Mouse (Mus musculus) embryo, embryonic 10.5 days (tissue): ENCODE measurements around the gene Tmem171.
A peak's percentile ranks its signal among the peaks of the same experiment; 100 is the strongest.

ENCODE experiments used
- DNase-seq: peaks from one replicate; pipeline ENCODE4 v3.0.0-alpha.2; 2015; ENCODE audit warnings: low spot score

The Tmem171 gene

DNA sequence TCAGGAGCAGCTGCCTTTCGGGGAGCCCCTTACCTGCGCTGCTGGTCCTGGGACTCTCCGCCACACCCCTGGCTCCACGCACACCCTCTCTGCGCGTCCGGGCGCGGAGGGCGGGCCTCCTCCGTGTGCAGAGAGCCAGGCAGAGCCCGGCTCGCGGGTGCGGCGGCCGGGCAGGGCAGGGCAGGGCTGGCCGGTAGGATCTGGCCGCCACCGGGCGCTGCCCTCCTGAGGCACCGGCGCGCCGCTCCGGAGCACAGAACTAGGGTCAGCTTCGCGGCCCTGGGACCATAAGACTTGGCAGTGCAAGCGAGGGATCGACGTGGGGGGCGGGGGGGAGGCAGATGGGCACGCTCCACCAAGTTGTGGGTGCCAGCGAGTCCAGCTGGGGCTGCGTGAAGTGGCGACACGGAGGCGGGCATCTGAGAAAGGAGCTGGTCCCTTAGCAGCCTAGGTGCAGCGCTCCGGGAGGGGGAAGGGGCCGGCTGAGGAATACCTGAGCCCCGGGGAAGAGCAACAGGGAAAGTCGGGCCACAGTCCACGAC is at the start of gene Tmem171:
Gene Tmem171, minus strand, starts transcription at position 62 of the 542 bp plus-strand sequence.
- DNase-seq = peak; percentile 33

GRCm38 (mm10) chr13:98743829-98744228 is 49.2 kb upstream of the Tmem171 start:
- no peak for DNase-seq

- no peak for DNase-seq
Observed at GRCm38 (mm10) chr13:98743214-98743613, 48.6 kb upstream of the Tmem171 start.

DNA sequence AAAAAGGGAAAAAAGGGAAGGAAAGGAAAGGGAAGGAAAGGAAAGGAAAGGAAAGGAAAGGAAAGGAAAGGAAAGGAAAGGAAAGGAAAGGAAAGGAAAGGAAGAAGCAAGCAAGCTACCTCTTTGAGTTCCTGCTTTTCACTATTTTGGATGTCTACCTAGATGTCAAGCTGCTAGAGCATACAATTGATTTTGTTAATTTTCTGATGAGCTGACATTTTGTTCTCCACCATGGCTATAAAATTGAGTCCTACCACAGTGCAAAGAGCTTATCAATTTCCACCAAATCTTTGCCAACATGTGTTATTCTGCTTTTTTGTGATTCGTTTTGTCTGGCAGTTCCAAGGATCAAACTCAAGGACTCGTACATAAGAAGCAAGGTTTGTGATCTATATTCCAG is 43.6 kb upstream of the Tmem171 start:
- no peak for DNase-seq

- DNase-seq = no peak
Observed at GRCm38 (mm10) chr13:98733292-98733691, 38.7 kb upstream of the Tmem171 start.

GRCm38 (mm10) chr13:98729271-98730062 is 34.8 kb upstream of the Tmem171 start:
- peak; percentile 44 for DNase-seq

DNA sequence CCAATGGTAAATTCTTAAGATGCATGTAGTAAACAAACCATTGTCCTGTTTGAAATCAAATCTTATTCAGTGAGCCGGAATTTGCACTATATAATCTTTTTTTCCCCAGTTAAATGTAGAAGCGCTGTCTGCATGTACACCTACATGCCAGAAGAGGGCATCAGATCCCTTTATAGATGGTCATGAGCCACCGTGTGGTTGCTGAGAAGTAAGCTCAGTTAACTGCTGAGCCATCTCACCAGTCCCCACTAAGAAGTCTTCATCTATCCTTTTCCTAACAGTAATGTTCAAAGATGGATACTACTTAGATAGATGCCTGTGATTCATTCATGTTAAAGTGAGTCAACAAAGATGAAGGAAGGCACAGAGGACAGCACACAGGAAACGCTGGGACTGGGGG is 31.9 kb upstream of the Tmem171 start:
- peak; percentile 56 for DNase-seq

DNA sequence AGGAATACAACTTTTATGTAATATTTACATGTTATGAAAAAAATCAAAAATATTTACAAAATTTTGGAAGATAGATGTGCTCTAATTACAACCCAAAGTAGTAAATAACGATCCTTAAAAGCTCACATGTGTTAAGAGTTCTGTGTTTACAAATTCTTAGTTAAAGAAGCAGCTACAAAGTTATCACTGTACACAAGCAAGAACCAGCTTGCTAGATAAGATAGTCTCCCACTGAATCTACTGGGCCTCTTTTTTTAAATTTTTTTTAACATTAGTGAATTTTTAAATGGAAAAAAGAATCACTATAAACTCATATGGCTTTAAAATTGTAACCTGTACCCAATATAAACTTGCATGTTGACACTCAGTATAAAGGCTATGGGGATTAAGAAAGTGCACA is 28.8 kb upstream of the Tmem171 start:
- DNase-seq = no peak

DNA sequence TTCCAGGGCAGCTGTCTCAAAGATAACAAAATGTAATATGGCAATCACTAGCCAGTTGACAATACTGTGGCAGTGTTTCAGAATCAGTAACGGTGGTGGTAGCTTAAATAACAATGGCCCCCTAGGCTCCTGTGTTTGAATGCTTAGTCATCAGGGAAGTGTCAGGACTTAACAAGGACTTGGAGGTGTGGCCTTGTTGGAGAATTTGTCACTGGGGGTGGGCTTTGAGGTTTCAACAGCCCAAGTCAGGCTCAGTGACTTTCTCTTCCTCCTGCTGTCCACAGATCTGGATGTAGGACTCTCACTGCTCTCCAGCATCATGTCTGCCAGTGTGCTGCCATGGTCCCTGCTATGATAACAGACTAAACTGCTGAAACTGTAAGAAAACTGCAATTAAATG is 27.7 kb upstream of the Tmem171 start:
- DNase-seq = no peak

DNA sequence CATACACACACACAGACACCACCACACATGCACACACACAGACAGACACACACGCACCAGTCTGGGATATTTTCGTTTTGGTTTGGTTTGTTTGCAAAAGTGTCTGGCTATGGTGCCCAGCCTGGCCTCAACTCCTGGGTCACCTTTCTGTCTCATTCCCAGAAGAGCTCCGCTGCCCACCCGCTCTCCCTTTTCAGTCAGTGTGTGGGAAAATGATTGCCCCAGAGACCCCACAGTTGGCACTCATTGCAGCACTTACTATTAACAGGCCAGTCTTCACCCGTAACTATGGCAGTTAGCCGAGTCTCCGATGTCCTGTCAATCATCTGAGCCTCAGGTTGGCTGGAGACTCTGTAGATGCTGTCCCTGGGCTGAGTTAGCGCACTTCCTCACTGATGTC is 21.5 kb upstream of the Tmem171 start:
- DNase-seq = no peak

GRCm38 (mm10) chr13:98715443-98715990 is 20.9 kb upstream of the Tmem171 start:
- DNase-seq = no peak

DNA sequence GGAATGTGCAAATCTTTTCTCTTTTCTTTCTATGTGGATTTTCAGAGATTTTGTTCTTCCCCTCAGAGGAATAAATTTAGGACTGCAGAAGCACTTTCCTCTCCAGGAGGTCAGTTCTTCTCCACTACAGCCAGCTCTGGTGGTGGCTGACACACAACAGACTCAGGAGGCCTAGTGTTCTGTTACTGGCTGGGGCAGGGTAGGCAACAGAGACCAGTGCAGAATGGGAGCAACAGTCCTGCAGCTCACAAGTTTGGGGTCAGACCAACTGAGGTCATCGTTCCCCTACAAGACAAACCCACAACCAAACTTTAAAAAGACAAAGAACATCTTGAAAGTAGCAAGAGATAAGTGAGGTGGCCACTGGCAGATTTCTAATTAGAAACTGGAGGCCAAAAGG is 16.0 kb upstream of the Tmem171 start:
- no peak for DNase-seq

GRCm38 (mm10) chr13:98710236-98710635 is 15.6 kb upstream of the Tmem171 start:
- no peak for DNase-seq

DNA sequence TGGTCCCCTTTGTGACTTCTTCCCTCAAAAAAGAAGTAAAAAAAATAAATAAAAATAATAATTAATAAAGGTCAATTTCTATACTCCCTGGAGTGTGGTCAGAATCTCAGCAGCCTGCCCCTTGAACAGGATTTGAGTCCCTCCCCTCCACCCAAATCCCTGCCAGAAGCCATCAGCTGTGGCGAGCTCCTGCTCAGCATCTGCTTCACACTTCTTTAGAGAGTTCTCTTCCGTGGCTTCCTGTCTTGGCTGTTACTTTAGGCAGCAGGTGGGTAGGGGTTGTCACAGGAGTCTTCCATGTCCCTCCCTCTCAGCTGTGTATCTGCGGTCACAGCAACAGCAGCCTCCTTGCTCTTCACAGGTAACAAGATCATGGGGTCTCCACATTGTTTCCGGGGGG is 10.9 kb upstream of the Tmem171 start:
- DNase-seq = no peak

- no peak for DNase-seq
Observed at GRCm38 (mm10) chr13:98703786-98704185, 9.2 kb upstream of the Tmem171 start.

GRCm38 (mm10) chr13:98702361-98702760 is 7.7 kb upstream of the Tmem171 start:
- DNase-seq = no peak

GRCm38 (mm10) chr13:98701309-98701675 is 6.7 kb upstream of the Tmem171 start:
- no peak for DNase-seq

DNA sequence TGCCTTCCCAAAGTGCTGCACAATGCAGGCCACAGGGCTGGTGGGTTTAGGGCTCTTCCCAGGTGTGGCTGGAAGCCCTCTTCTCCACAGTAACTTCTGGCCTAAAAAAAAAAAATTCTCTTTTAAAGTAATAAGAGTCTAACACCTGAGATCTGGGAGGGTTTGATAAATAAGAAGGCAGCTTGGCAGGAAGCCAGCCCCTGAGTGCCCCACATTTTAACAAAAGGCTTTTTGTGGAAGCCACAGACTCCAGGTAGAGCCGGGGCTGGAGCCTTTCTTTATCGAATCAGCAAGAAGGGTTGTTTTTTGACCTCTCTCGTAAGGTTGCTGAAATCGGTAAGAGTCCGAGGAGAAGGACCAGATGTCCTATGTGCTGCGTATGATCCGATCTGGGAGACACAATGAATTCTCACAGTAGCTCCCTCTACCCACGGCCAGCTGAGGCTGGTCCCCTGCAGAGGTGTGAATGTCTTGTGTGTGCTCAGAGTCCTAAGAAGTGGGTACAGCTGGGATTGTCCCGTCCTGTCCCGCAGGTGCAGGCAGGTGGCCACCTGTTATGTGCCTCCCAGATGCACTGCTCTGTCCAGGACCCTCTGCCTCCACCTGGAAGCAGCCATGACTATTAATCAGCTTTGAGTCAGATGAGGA is 6.2 kb upstream of the Tmem171 start:
- no peak for DNase-seq

- no peak for DNase-seq
Observed at GRCm38 (mm10) chr13:98699982-98700540, 5.4 kb upstream of the Tmem171 start.

DNA sequence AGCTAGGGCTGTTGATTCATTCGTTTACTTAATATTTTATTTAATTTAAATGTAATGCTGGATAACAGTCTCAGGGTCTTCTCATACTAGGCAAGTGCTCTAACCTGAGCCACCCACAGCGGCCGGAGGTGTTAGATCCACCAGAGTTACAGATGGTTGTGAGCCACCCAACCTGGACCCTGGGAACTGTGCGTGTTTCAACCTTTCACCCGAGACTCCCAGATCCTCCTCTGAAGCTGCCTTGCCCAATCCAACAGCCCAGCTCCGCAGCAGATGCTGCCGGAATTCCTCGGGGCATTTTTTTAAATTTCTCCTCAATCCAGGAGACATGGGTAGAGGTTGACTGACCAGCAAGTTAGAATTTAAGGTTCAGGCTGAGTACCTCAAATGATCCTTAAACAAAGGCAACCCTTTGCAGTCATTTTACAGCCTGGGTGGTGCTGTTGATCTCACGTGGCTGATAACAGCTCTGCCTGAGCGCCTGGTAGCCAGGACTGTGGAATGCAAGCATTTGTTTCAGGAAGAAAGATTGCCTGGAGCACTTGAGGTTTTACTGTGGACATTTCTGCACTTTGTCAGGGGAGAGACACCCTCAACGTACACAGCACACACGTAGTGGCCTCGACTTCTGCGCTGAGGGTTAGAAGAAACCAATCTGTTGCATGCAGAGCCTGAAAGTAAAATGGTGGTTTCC is 4.6 kb upstream of the Tmem171 start:
- peak; percentile 22 for DNase-seq

GRCm38 (mm10) chr13:98696716-98697115 is 2.1 kb upstream of the Tmem171 start:
- no peak for DNase-seq

GRCm38 (mm10) chr13:98695546-98695945 is 912 bp upstream of the Tmem171 start:
- DNase-seq = no peak
